Mouse (Mus musculus) C2C12 (cell line): Measurements from ENCODE around the gene Ankfn1.

ENCODE experiments used
- CEBPB ChIP-seq: IDR thresholded peaks from one replicate; pipeline ENCODE4 v1.6.1; 2011; ENCODE audit warnings: low read depth, mild to moderate bottlenecking, control low read depth, moderate library complexity
- CTCF ChIP-seq: IDR thresholded peaks from one replicate; pipeline ENCODE4 v1.5.1; 2011; ENCODE audit not compliant: control insufficient read depth, insufficient read depth, insufficient read length
- FOSL1 ChIP-seq: IDR thresholded peaks from one replicate; pipeline ENCODE4 v1.8.0; 2011; ENCODE audit warnings: mild to moderate bottlenecking, low read length; ENCODE audit not compliant: poor library complexity, insufficient read depth, severe bottlenecking
- MAX ChIP-seq: IDR thresholded peaks from one replicate; pipeline ENCODE4 v1.6.1; 2011; ENCODE audit warnings: mild to moderate bottlenecking, control low read depth
- MYOG ChIP-seq: IDR thresholded peaks from one replicate; pipeline ENCODE4 v1.6.1; 2011; ENCODE audit not compliant: control insufficient read depth, insufficient read length; ENCODE audit errors: extremely low read depth
- USF1 ChIP-seq: IDR thresholded peaks from one replicate; pipeline ENCODE4 v1.6.1; 2011; ENCODE audit warnings: low read depth, mild to moderate bottlenecking, control low read depth, moderate library complexity

GRCm38 (mm10) chr11:89635740-89636139 is 141.7 kb downstream of the Ankfn1 start:
- TF ChIP-seq CTCF (no peak), CEBPB (no peak), MAX (no peak), USF1 (no peak), FOSL1 (no peak), MYOG (no peak)
